Mouse (Mus musculus) lung, postnatal 10 days (tissue): ENCODE data around the gene Gm29427.
"Not testable (repeated sequence)": the region's sequence is repeated elsewhere in the genome, so short reads cannot be mapped to it uniquely, and the experiment has no call there.

Source experiments
- DNase-seq: peaks from one replicate; pipeline ENCODE4 v3.0.0; 2021

Gm29427 gene

GRCm38 (mm10) chr1:130729153-130729552 is 13.6 kb upstream of the Gm29427 start, which contains the start of gene Pfkfb2:
Gene Pfkfb2, minus strand, starts transcription at chr1:130729253.
- DNase-seq, result no peak

GRCm38 (mm10) chr1:130728708-130729107 is 13.1 kb upstream of the Gm29427 start:
- DNase-seq, result no peak

GRCm38 (mm10) chr1:130728070-130728469 is 12.5 kb upstream of the Gm29427 start:
- no peak for DNase-seq

GRCm38 (mm10) chr1:130726396-130726795 is 10.8 kb upstream of the Gm29427 start:
- no peak for DNase-seq

- no peak for DNase-seq
Observed at GRCm38 (mm10) chr1:130724206-130724605, 8.6 kb upstream of the Gm29427 start.

- DNase-seq, result peak; percentile 93
Observed at GRCm38 (mm10) chr1:130717291-130717871, 1.8 kb upstream of the Gm29427 start, which contains the start of gene Yod1. Gene Yod1, plus strand, starts transcription at chr1:130717327.

- peak; percentile 56 for DNase-seq
Observed at GRCm38 (mm10) chr1:130716513-130717290, 1.1 kb upstream of the Gm29427 start.

GRCm38 (mm10) chr1:130716218-130716512 is 566 bp upstream of the Gm29427 start:
- DNase-seq, result no peak

- DNase-seq, result no peak
Observed at GRCm38 (mm10) chr1:130714046-130714445, 1.6 kb downstream of the Gm29427 start.

GRCm38 (mm10) chr1:130710283-130711080 is 5.1 kb downstream of the Gm29427 start:
- no peak for DNase-seq

GRCm38 (mm10) chr1:130703613-130704012 is 12.0 kb downstream of the Gm29427 start:
- DNase-seq, result peak; percentile 36

GRCm38 (mm10) chr1:130701976-130702375 is 13.6 kb downstream of the Gm29427 start:
- DNase-seq, result no peak

GRCm38 (mm10) chr1:130699937-130700633 is 15.5 kb downstream of the Gm29427 start:
- peak; percentile 76 for DNase-seq

GRCm38 (mm10) chr1:130698601-130699000 is 17.0 kb downstream of the Gm29427 start:
- no peak for DNase-seq

- no peak for DNase-seq
Observed at GRCm38 (mm10) chr1:130683905-130684304, 31.7 kb downstream of the Gm29427 start.

- no peak for DNase-seq
Observed at GRCm38 (mm10) chr1:130681656-130682413, 33.8 kb downstream of the Gm29427 start.

GRCm38 (mm10) chr1:130681075-130681474 is 34.5 kb downstream of the Gm29427 start:
- DNase-seq, result no peak

GRCm38 (mm10) chr1:130678551-130678950 is 37.0 kb downstream of the Gm29427 start:
- DNase-seq, result no peak

GRCm38 (mm10) chr1:130663576-130663975 is 52.0 kb downstream of the Gm29427 start:
- not testable (repeated sequence) for DNase-seq

- no peak for DNase-seq
Observed at GRCm38 (mm10) chr1:130661454-130661853, 54.1 kb downstream of the Gm29427 start, which contains the start of gene C4bp. Gene C4bp, minus strand, starts transcription at chr1:130661632.

GRCm38 (mm10) chr1:130659641-130660040 is 56.0 kb downstream of the Gm29427 start:
- not testable (repeated sequence) for DNase-seq

GRCm38 (mm10) chr1:130644103-130644502 is 71.5 kb downstream of the Gm29427 start:
- no peak for DNase-seq
